Mouse (Mus musculus): ENCODE measurements around the gene Vsx1.

DNA sequence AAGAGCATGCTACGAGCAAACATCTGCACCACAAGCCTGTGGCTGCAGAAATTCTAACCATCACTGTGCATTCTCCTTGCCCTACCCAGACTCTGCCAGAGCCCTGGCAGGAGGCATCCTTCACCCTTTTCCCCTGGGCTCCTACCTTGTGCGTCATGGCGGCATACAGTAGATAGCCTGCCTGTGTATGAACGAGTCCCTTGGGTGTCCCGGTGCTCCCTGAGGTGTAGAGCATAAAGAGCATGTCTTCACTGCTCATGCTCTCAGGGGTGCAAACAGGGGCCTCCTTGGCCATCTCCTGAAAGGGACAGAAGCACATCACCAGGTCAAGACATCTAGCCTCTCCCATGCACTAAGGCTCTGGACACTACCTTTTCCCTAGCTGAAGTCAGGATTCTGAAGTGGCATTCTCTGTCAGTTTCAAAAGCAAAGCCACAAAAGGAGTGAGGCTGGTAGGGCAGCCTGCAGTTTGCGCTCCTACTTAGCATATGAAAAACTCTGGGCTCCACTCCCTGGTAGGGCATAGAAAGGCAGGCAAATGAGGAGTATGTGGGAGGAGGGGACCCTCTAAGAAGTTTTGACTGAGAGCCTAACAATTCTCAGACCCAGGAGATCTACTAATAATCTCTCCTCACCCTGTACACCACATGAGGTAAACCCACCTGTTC is 51.3 kb downstream of the Vsx1 start:
- no peak for TF ChIP-seq CTCF (IDR thresholded peaks at IDR 0.05; ENCODE audit: low read depth, low read length)
- no peak for TF ChIP-seq POLR2A (IDR thresholded peaks at IDR 0.05; ENCODE audit: borderline replicate concordance, low read depth, low read length)

All from bone marrow macrophage, adult 2 months (primary cell).